Mouse (Mus musculus) MEL (cell line): ENCODE results near the gene Cenpm. TPM values are rescaled to one million over a fixed set of nuclear protein-coding genes. Genes with fewer than 3 reads are reported as not detected.

Experiments used
- DNase-seq: peaks from one replicate; pipeline ENCODE4 v3.0.0; 2011; ENCODE audit warnings: low read depth, low spot score
- H3K27ac ChIP-seq: 2 replicates; pipeline ENCODE4 v1.5.1; 2012; ENCODE audit warnings: low read depth, mild to moderate bottlenecking, control low read depth, low read length, moderate library complexity; ENCODE audit not compliant: control insufficient read depth
- H3K27me3 ChIP-seq, 2 experiments: fragments of 150-350 bp in 1 of 2; sonication (generic) in 1 of 2; 2 replicates each; pipeline ENCODE4 v1.6.1; 2012; ENCODE audit warnings: low read length in 2 of 2, mild to moderate bottlenecking in 2 of 2, improper control_type of control experiment in 1 of 2, moderate library complexity in 1 of 2; ENCODE audit not compliant: insufficient read depth in 2 of 2, control insufficient read depth in 1 of 2
- H3K36me3 ChIP-seq, 2 experiments: 2 replicates each; pipeline ENCODE4 v1.6.1; 2012 to 2014; ENCODE audit warnings: low read length in 2 of 2, improper control_type of control experiment in 1 of 2, inconsistent platforms in 1 of 2, mild to moderate bottlenecking in 1 of 2; ENCODE audit not compliant: insufficient read depth in 2 of 2, control insufficient read depth in 1 of 2
- H3K4me1 ChIP-seq, 2 experiments: fragments of 150-350 bp in 1 of 2; sonication (generic) in 1 of 2; 2 replicates each; pipeline ENCODE4 v1.6.1; 2012; ENCODE audit warnings: low read length in 2 of 2, improper control_type of control experiment in 1 of 2, mild to moderate bottlenecking in 1 of 2; ENCODE audit not compliant: insufficient read depth in 2 of 2, control insufficient read depth in 1 of 2
- H3K4me3 ChIP-seq, 2 experiments: fragments of 150-350 bp in 1 of 2; sonication (generic) in 1 of 2; 2 replicates each; pipeline ENCODE4 v1.5.1; 2012; ENCODE audit warnings: low read depth in 2 of 2, low read length in 2 of 2, mild to moderate bottlenecking in 2 of 2, moderate library complexity in 2 of 2, control low read depth in 1 of 2, improper control_type of control experiment in 1 of 2; ENCODE audit not compliant: control insufficient read depth in 1 of 2, insufficient read depth in 1 of 2
- H3K79me2 ChIP-seq: 2 replicates; pipeline ENCODE4 v1.6.1; 2012; ENCODE audit warnings: mild to moderate bottlenecking, low read length, moderate library complexity; ENCODE audit not compliant: control insufficient read depth, poor library complexity, insufficient read depth
- H3K9ac ChIP-seq: 2 replicates; pipeline ENCODE4 v1.6.1; 2012; ENCODE audit warnings: low read depth, mild to moderate bottlenecking, control low read depth, low read length, moderate library complexity; ENCODE audit not compliant: control insufficient read depth, poor library complexity, severe bottlenecking
- H3K9me3 ChIP-seq: fragments of 150-350 bp; sonication (generic); replicated peaks from 2 replicates; pipeline ENCODE4 v1.6.1; 2012; ENCODE audit warnings: mild to moderate bottlenecking, low read length, improper control_type of control experiment, moderate library complexity; ENCODE audit not compliant: insufficient read depth
- BHLHE40 ChIP-seq: IDR thresholded peaks from 2 replicates; pipeline ENCODE4 v1.6.1; 2012; ENCODE audit warnings: low read depth, mild to moderate bottlenecking, inconsistent platforms, low read length, improper control_type of control experiment, borderline replicate concordance
- CHD2 ChIP-seq: IDR thresholded peaks from 2 replicates; pipeline ENCODE4 v1.6.1; 2011; ENCODE audit warnings: low read length, improper control_type of control experiment
- CTCF ChIP-seq, 3 experiments: IDR thresholded peaks in 2 of 3; conservative IDR thresholded peaks in 1 of 3; 2 replicates each; pipeline ENCODE4 v1.5.1; 2011 to 2012; ENCODE audit warnings: low read length in 3 of 3, low read depth in 2 of 3, mild to moderate bottlenecking in 2 of 3, improper control_type of control experiment in 1 of 3, inconsistent platforms in 1 of 3, mixed read lengths in 1 of 3, moderate library complexity in 1 of 3; ENCODE audit not compliant: control insufficient read depth in 1 of 3, insufficient read depth in 1 of 3, poor library complexity in 1 of 3, severe bottlenecking in 1 of 3
- ELF1 ChIP-seq: IDR thresholded peaks from 2 replicates; pipeline ENCODE4 v1.6.1; 2014; ENCODE audit warnings: low read depth, mild to moderate bottlenecking, inconsistent platforms, low read length, improper control_type of control experiment, moderate library complexity
- GATA1 ChIP-seq: IDR thresholded peaks from 2 replicates; pipeline ENCODE4 v1.6.1; 2011; ENCODE audit warnings: low read depth, low read length, improper control_type of control experiment
- MAX ChIP-seq: IDR thresholded peaks from 2 replicates; pipeline ENCODE4 v1.6.1; 2011; ENCODE audit warnings: low read length, improper control_type of control experiment
- MXI1 ChIP-seq: IDR thresholded peaks from 2 replicates; pipeline ENCODE4 v1.6.1; 2011; ENCODE audit warnings: mild to moderate bottlenecking, low read depth, low read length, improper control_type of control experiment
- NRF1 ChIP-seq: IDR thresholded peaks from 2 replicates; pipeline ENCODE4 v1.6.1; 2014; ENCODE audit warnings: low read depth, mild to moderate bottlenecking, inconsistent platforms, low read length, improper control_type of control experiment, moderate library complexity; ENCODE audit not compliant: poor library complexity, insufficient read depth, severe bottlenecking
- POLR2A ChIP-seq, 2 experiments: IDR thresholded peaks; 2 replicates each; pipeline ENCODE4 v1.6.1; 2011 to 2012; ENCODE audit warnings: low read length in 2 of 2, mild to moderate bottlenecking in 2 of 2, control low read depth in 1 of 2, improper control_type of control experiment in 1 of 2, low read depth in 1 of 2, moderate library complexity in 1 of 2; ENCODE audit not compliant: control insufficient read depth in 1 of 2, insufficient read depth in 1 of 2, poor library complexity in 1 of 2
- POLR2AphosphoS2 ChIP-seq: IDR thresholded peaks from 2 replicates; pipeline ENCODE4 v1.6.1; 2011; ENCODE audit warnings: low read length, improper control_type of control experiment
- RAD21 ChIP-seq: IDR thresholded peaks from 2 replicates; pipeline ENCODE4 v1.6.1; 2011; ENCODE audit warnings: mild to moderate bottlenecking, low read depth, low read length, improper control_type of control experiment
- SIN3A ChIP-seq: IDR thresholded peaks from 2 replicates; pipeline ENCODE4 v1.6.1; 2012; ENCODE audit warnings: low read length, improper control_type of control experiment, inconsistent platforms
- SMC3 ChIP-seq: IDR thresholded peaks from 2 replicates; pipeline ENCODE4 v1.6.1; 2011; ENCODE audit warnings: low read depth, low read length, improper control_type of control experiment
- TAL1 ChIP-seq: IDR thresholded peaks from 2 replicates; pipeline ENCODE4 v1.6.1; 2012; ENCODE audit warnings: mild to moderate bottlenecking, inconsistent platforms, low read length, moderate library complexity, mixed read lengths
- TCF12 ChIP-seq: IDR thresholded peaks from 2 replicates; pipeline ENCODE4 v1.6.1; 2014; ENCODE audit warnings: low read depth, mild to moderate bottlenecking, inconsistent platforms, low read length, improper control_type of control experiment, moderate library complexity
- USF1 ChIP-seq: IDR thresholded peaks from 2 replicates; pipeline ENCODE4 v1.6.1; 2014; ENCODE audit warnings: low read depth, mild to moderate bottlenecking, inconsistent platforms, low read length, improper control_type of control experiment, moderate library complexity
- USF2 ChIP-seq, 2 experiments: IDR thresholded peaks; 2 replicates each; pipeline ENCODE4 v1.6.1; 2011 to 2012; ENCODE audit warnings: improper control_type of control experiment in 2 of 2, low read length in 2 of 2, borderline replicate concordance in 1 of 2, inconsistent platforms in 1 of 2, low read depth in 1 of 2, mild to moderate bottlenecking in 1 of 2; ENCODE audit not compliant: insufficient read depth in 1 of 2
- polyA plus RNA-seq, 2 experiments: library from polyadenylated mRNA; stranded (reverse) in 1 of 2; unstranded in 1 of 2; fragments of >175 nt in 1 of 2; fragments of >200 nt in 1 of 2; gene quantifications; 2 replicates each; pipeline versions ENCODE4 v1.2.1 to v1.2.4; 2012; ENCODE audit warnings: low replicate concordance in 2 of 2, low read depth in 1 of 2; ENCODE audit not compliant: insufficient read length in 2 of 2, insufficient read depth in 1 of 2, missing spikeins in 1 of 2
- total RNA-seq: library from RNA; depleted of rRNA; stranded (reverse); fragments of 300-350 nt; gene quantifications from 2 replicates; pipeline ENCODE4 v1.2.3, GENCODE M21; 2012

The Cenpm gene
- total and polyA plus RNA-seq, 3 experiments = 23.7 to 56.3 TPM; not detected in 1

- TF ChIP-seq TAL1 = no peak
- no peak for TF ChIP-seq CTCF (IDR thresholded peaks at IDR 0.05 in 2 of 3, conservative IDR thresholded peaks at IDR 0.05 in 1 of 3; ENCODE audit: control insufficient read depth in 1 of 3, insufficient read depth in 1 of 3, low read depth in 2 of 3, low read length in 3 of 3, poor library complexity in 1 of 3, severe bottlenecking in 1 of 3)
- TF ChIP-seq BHLHE40 = no peak
- DNase-seq = no peak
- Histone ChIP-seq H3K4me1 (no peaks in the 10 kb centered on the region), H3K9ac (no peak overlapping the region), H3K27ac (no peak overlapping the region), H3K4me3 (no peak overlapping the region), H3K36me3 (no peaks in the 10 kb centered on the region), H3K27me3 (no peaks in the 10 kb centered on the region), H3K79me2 (no peaks in the 10 kb centered on the region), H3K9me3 (no peaks in the 10 kb centered on the region)
Measured at GRCm38 (mm10) chr15:82209295-82210050, 35.1 kb downstream of the Cenpm start.

GRCm38 (mm10) chr15:82208307-82208706 lies 36.2 kb downstream of the Cenpm start:
- DNase-seq = no peak
- no peak overlapping the region for H3K9ac ChIP-seq
- no peaks in the 10 kb centered on the region for H3K36me3 ChIP-seq
- TF ChIP-seq POLR2A (IDR thresholded peaks at IDR 0.05; ENCODE audit: control insufficient read depth in 1 of 2, insufficient read depth in 1 of 2, low read depth in 1 of 2, low read length in 2 of 2, poor library complexity in 1 of 2) (no peak), SIN3A (no peak), MAX (no peak), RAD21 (no peak), BHLHE40 (no peak), CHD2 (no peak), SMC3 (no peak), GATA1 (no peak), POLR2AphosphoS2 (no peak), USF2 (IDR thresholded peaks at IDR 0.05; ENCODE audit: borderline replicate concordance in 1 of 2, insufficient read depth in 1 of 2, low read depth in 1 of 2, low read length in 2 of 2) (no peak), TCF12 (no peak), USF1 (no peak), TAL1 (no peak), NRF1 (no peak), ELF1 (no peak), MXI1 (no peak)
- TF ChIP-seq, all 39 proteins: peak for 0
- H3K9me3 ChIP-seq = no peaks in the 10 kb centered on the region
- no peaks in the 10 kb centered on the region for H3K27me3 ChIP-seq
- H3K79me2 ChIP-seq = no peaks in the 10 kb centered on the region
- no peak overlapping the region for H3K4me3 ChIP-seq
- H3K4me1 ChIP-seq = no peaks in the 10 kb centered on the region
- H3K27ac ChIP-seq = no peak overlapping the region
